Comparison of ENCODE assay signal across 17 mouse cellular contexts in genomic region chr19:20744630-20745029, GRCm38 (mm10). TPM values are rescaled to one million over a fixed set of nuclear protein-coding genes. Genes with fewer than 3 reads are reported as not detected.
"Had no signal": no experiment of that assay in that cellular context is flagged by ENCODE, and none has a peak within 500 bp of the region (broad histone marks: within the 10 kb centered on the region; RNA-seq: fewer than 3 reads in every experiment).

No protein-coding gene starts in this region.

- H3K27me3 ChIP-seq: neural tube, embryonic 13.5 days; neural tube, embryonic 15.5 days; stomach, embryonic 15.5 days had no signal

- H3K36me3 ChIP-seq: neural tube, embryonic 13.5 days; neural tube, embryonic 15.5 days; stomach, embryonic 15.5 days had no signal

- H3K4me2 ChIP-seq: neural tube, embryonic 13.5 days; neural tube, embryonic 15.5 days; stomach, embryonic 15.5 days had no signal

- H3K9ac ChIP-seq: neural tube, embryonic 13.5 days; neural tube, embryonic 15.5 days; stomach, embryonic 15.5 days had no signal

- DNase-seq: retina, postnatal 1 day; right cerebral cortex, adult 18-20 months; right cerebral cortex, postnatal 14 days; right cerebral cortex, postnatal 25 days; right cerebral cortex, postnatal 4 days; spleen, adult 18-20 months; thymus, adult 18-20 months; thymus, adult 2 months; thymus, postnatal 14 days; thymus, postnatal 25 days; thymus, postnatal 36 days; thymus, postnatal 4 days had no signal

- H3K9me3 ChIP-seq: neural tube, embryonic 13.5 days; neural tube, embryonic 15.5 days; stomach, embryonic 15.5 days had no signal

- H3K4me3 ChIP-seq: neural tube, embryonic 13.5 days; neural tube, embryonic 15.5 days; stomach, embryonic 15.5 days had no signal

- H3K4me1 ChIP-seq: neural tube, embryonic 13.5 days; neural tube, embryonic 15.5 days; stomach, embryonic 15.5 days had no signal

- H3K27ac ChIP-seq: neural tube, embryonic 13.5 days; neural tube, embryonic 15.5 days; stomach, embryonic 15.5 days; stomach, postnatal 0 days had no signal

RNA-seq across cellular contexts. Expression of gene Aldh1a7, which starts 17.3 kb away (rescaled TPM):
- total RNA-seq: neutrophil, adult 5-6 weeks had no signal
